Mouse (Mus musculus) thymus, adult 2 months (tissue): ENCODE measurements around the gene Add2.

Source experiments
- CTCF ChIP-seq: fragments of 200-500 bp; IDR thresholded peaks from 2 replicates; pipeline ENCODE4 v1.5.1; 2012; ENCODE audit warnings: mild to moderate bottlenecking, control low read depth, low read length, moderate library complexity, borderline replicate concordance; ENCODE audit not compliant: control insufficient read depth, poor library complexity, insufficient read depth; ENCODE audit errors: extremely low read depth
- POLR2A ChIP-seq: fragments of 200-500 bp; IDR thresholded peaks from 2 replicates; pipeline ENCODE4 v1.6.1; 2012; ENCODE audit warnings: mild to moderate bottlenecking, low read length, control low read depth, moderate library complexity; ENCODE audit not compliant: control insufficient read depth, poor library complexity, insufficient read depth; ENCODE audit errors: extremely low read depth

DNA sequence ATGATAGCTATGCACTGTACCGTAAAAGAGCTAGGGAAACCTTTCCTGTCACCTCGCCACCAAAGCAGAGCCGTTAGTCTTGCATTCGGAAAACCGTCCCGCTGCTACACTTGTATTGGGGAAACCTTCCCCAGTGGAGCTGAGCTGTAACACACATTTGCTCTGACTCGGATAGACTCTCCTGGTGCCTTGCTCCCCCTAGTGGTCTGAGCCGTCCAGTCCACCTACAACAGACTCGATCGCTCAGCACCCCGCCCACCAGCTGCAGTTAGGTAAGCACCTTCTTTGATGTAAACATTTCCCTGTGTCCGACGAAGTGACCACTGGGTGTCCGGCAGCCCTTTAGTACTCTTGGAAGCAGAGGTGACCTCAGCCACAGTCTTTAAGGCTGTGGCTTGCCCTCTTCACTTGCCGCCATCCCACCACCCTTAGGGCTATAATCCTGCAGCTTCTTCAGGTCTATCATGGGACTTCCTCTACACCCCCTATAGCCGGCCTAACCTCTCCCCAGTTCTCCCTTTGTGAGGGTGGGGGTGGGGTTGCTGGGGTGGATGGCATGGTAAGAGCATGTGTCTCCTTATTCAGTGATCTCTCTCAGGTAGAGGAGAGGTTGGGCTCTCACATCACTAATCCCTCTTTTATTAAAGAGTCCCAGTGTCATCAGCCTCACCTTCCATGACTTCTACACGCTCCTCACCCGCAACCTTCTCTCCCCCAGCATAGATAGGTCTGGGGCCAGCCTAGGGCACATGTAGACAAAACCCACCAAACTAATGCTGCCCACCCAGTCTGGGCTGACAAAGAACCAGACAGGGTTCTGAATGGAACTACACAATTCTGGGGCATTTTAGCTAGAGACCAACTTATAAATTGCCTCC lies 24.0 kb upstream of the Add2 start:
- TF ChIP-seq POLR2A (no peak), CTCF (peak; percentile 92)
